Mouse (Mus musculus): ENCODE measurements at regions not wholly inside any gene's neighbourhood (a gene's known extent, or its start where the extent isn't known, plus 50 kb on each side); places are given as distances from the start of the nearest gene placed in this dataset.

GRCm38 (mm10) chr13:71271727-71272418, 430.3 kb upstream of the Adamts16 start:
- Histone ChIP-seq H3K9me3 (replicated peaks; ENCODE audit: control insufficient read depth, low read length) (no peaks in the 10 kb centered on the region), H3K4me3 (ENCODE audit: low read depth, low read length) (no peak overlapping the region), H3K27me3 (ENCODE audit: control insufficient read depth, insufficient read depth, low read length) (no peaks in the 10 kb centered on the region), H3K9ac (replicated peaks; ENCODE audit: low read depth, low read length) (no peak overlapping the region), H3K4me2 (ENCODE audit: low read depth, low read length) (no peak overlapping the region), H3K27ac (ENCODE audit: low read depth) (no peak overlapping the region), H3K4me1 (ENCODE audit: control insufficient read depth, insufficient read depth) (no peaks in the 10 kb centered on the region), H3K36me3 (replicated peaks; ENCODE audit: control insufficient read depth, insufficient read depth, low read length) (no peaks in the 10 kb centered on the region)
- TF ChIP-seq EP300 (IDR thresholded peaks at IDR 0.05; ENCODE audit: low read depth) (no peak), CTCF (IDR thresholded peaks at IDR 0.05; ENCODE audit: low read depth) (no peak)
- 69% methylated on average over 6 of the region's 6 CpGs for WGBS
- DNase-seq (ENCODE audit: low spot score), result no peak
- ATAC-seq (ENCODE audit: insufficient read depth, low read depth), result no peak

GRCm38 (mm10) chr13:71270370-71270769, 428.8 kb upstream of the Adamts16 start:
- no peak for ATAC-seq (ENCODE audit: insufficient read depth, low read depth)
- TF ChIP-seq EP300 (IDR thresholded peaks at IDR 0.05; ENCODE audit: low read depth), result no peak
- TF ChIP-seq CTCF (IDR thresholded peaks at IDR 0.05; ENCODE audit: low read depth), result no peak
- H3K36me3 ChIP-seq (replicated peaks; ENCODE audit: control insufficient read depth, insufficient read depth, low read length), result no peaks in the 10 kb centered on the region
- no peak for DNase-seq (ENCODE audit: low spot score)
- H3K9me3 ChIP-seq (replicated peaks; ENCODE audit: control insufficient read depth, low read length), result no peaks in the 10 kb centered on the region
- WGBS, result 76% methylated on average over 8 of the region's 8 CpGs
- no peak overlapping the region for H3K27ac ChIP-seq (ENCODE audit: low read depth)
- H3K4me1 ChIP-seq (ENCODE audit: control insufficient read depth, insufficient read depth), result no peaks in the 10 kb centered on the region
- H3K4me3 ChIP-seq (ENCODE audit: low read depth, low read length), result no peak overlapping the region
- H3K27me3 ChIP-seq (ENCODE audit: control insufficient read depth, insufficient read depth, low read length), result no peaks in the 10 kb centered on the region
- no peak overlapping the region for H3K9ac ChIP-seq (replicated peaks; ENCODE audit: low read depth, low read length)
- H3K4me2 ChIP-seq (ENCODE audit: low read depth, low read length), result no peak overlapping the region

- Histone ChIP-seq H3K27me3 (ENCODE audit: control insufficient read depth, insufficient read depth, low read length) (no peaks in the 10 kb centered on the region), H3K4me1 (ENCODE audit: control insufficient read depth, insufficient read depth) (no peaks in the 10 kb centered on the region), H3K36me3 (replicated peaks; ENCODE audit: control insufficient read depth, insufficient read depth, low read length) (no peaks in the 10 kb centered on the region), H3K4me2 (ENCODE audit: low read depth, low read length) (no peak overlapping the region), H3K9ac (replicated peaks; ENCODE audit: low read depth, low read length) (no peak overlapping the region), H3K27ac (ENCODE audit: low read depth) (no peak overlapping the region), H3K4me3 (ENCODE audit: low read depth, low read length) (no peak overlapping the region), H3K9me3 (replicated peaks; ENCODE audit: control insufficient read depth, low read length) (no peaks in the 10 kb centered on the region)
- WGBS, result 30% methylated on average over 2 of the region's 2 CpGs
- DNase-seq (ENCODE audit: low spot score) (no peak), ATAC-seq (ENCODE audit: insufficient read depth, low read depth) (no peak)
- TF ChIP-seq CTCF (IDR thresholded peaks at IDR 0.05; ENCODE audit: low read depth) (no peak), EP300 (IDR thresholded peaks at IDR 0.05; ENCODE audit: low read depth) (no peak)
These were observed 427.9 kb upstream of the Adamts16 start for GRCm38 (mm10) chr13:71269496-71269895.

DNA sequence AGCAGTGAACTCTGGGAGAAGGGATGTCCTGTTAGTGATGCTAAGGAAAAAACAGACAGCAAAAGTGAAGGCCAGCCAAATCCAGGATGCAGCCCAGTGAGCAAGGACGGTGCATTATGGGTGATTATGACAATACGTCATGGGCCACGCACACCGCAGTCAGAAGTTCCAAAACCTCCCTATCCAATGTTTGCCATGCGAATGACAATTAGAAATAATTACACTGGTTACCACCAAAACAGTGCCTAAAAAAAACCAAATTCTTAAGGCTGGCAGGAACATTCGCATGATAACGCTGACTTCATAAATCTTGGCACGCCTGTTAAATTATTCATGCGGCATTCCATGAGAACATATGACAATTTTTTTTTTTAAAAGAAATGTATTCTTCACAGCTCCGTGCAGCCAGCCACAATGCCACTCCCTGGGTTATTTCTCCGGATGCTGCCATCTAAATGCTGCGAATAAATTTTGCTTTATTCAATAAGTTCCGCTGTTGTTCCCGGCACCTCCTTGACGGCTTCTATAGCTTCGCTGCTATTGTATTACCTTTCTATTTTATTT, 421.8 kb upstream of the Adamts16 start:
- Histone ChIP-seq H3K9ac (replicated peaks; ENCODE audit: low read depth, low read length) (no peak overlapping the region), H3K27me3 (ENCODE audit: control insufficient read depth, insufficient read depth, low read length) (no peaks in the 10 kb centered on the region), H3K4me2 (ENCODE audit: low read depth, low read length) (no peak overlapping the region), H3K4me1 (ENCODE audit: control insufficient read depth, insufficient read depth) (no peaks in the 10 kb centered on the region), H3K4me3 (ENCODE audit: low read depth, low read length) (no peak overlapping the region), H3K36me3 (replicated peaks; ENCODE audit: control insufficient read depth, insufficient read depth, low read length) (no peaks in the 10 kb centered on the region), H3K9me3 (replicated peaks; ENCODE audit: control insufficient read depth, low read length) (no peaks in the 10 kb centered on the region), H3K27ac (ENCODE audit: low read depth) (no peak overlapping the region)
- ATAC-seq (ENCODE audit: insufficient read depth, low read depth), result no peak
- TF ChIP-seq EP300 (IDR thresholded peaks at IDR 0.05; ENCODE audit: low read depth), result no peak
- no peak for TF ChIP-seq CTCF (IDR thresholded peaks at IDR 0.05; ENCODE audit: low read depth)
- no peak for DNase-seq (ENCODE audit: low spot score)
- WGBS, result 90% methylated on average over 16 of the region's 16 CpGs

- no peak for DNase-seq (ENCODE audit: low spot score)
- TF ChIP-seq EP300 (IDR thresholded peaks at IDR 0.05; ENCODE audit: low read depth), result no peak
- TF ChIP-seq CTCF (IDR thresholded peaks at IDR 0.05; ENCODE audit: low read depth), result no peak
These were observed 421.1 kb upstream of the Adamts16 start for GRCm38 (mm10) chr13:71262575-71263295.

More at GRCm38 (mm10) chr13:71262575-71263295, 421.1 kb upstream of the Adamts16 start:
- H3K4me3 ChIP-seq (ENCODE audit: low read depth, low read length), result no peak overlapping the region
- no peaks in the 10 kb centered on the region for H3K36me3 ChIP-seq (replicated peaks; ENCODE audit: control insufficient read depth, insufficient read depth, low read length)
- H3K4me1 ChIP-seq (ENCODE audit: control insufficient read depth, insufficient read depth), result no peaks in the 10 kb centered on the region
- no peak for ATAC-seq (ENCODE audit: insufficient read depth, low read depth)
- no peak overlapping the region for H3K9ac ChIP-seq (replicated peaks; ENCODE audit: low read depth, low read length)
- H3K4me2 ChIP-seq (ENCODE audit: low read depth, low read length), result no peak overlapping the region
- no peaks in the 10 kb centered on the region for H3K9me3 ChIP-seq (replicated peaks; ENCODE audit: control insufficient read depth, low read length)
- WGBS, result 83% methylated on average over 10 of the region's 10 CpGs
- no peaks in the 10 kb centered on the region for H3K27me3 ChIP-seq (ENCODE audit: control insufficient read depth, insufficient read depth, low read length)
- H3K27ac ChIP-seq (ENCODE audit: low read depth), result no peak overlapping the region
